Mouse (Mus musculus) erythroblast, embryonic 14.5 days (primary cell): ENCODE results near the gene Vegfb.

ENCODE experiments used
- GATA1 ChIP-seq: IDR thresholded peaks from 2 replicates; pipeline ENCODE4 v1.6.1; 2012; ENCODE audit warnings: low read length, inconsistent platforms, mixed read lengths
- TAL1 ChIP-seq: IDR thresholded peaks from 3 replicates; pipeline ENCODE4 v1.6.1; 2012; ENCODE audit warnings: low read length, inconsistent platforms, mixed read lengths

- no peak for TF ChIP-seq TAL1
- TF ChIP-seq GATA1, result no peak
These were observed 42.1 kb upstream of the Vegfb start for GRCm38 (mm10) chr19:7029531-7029930.
